Mouse (Mus musculus) lung, embryonic 16.5 days (tissue): ENCODE measurements around the gene Aktip. TPM values are rescaled to one million over a fixed set of nuclear protein-coding genes. Genes with fewer than 3 reads are reported as not detected.
A peak's percentile ranks its signal among the peaks of the same experiment; 100 is the strongest.

ENCODE experiments used
- ATAC-seq: fragments of 200-750 bp; cut with Nextera tagmentation; 2 replicates; pipeline ENCODE4 v1.8.0; 2017; ENCODE audit warnings: low read depth, mild to moderate bottlenecking, moderate library complexity
- H3K27ac ChIP-seq: fragments of 300-500 bp; sonication (generic); 2 replicates; pipeline ENCODE4 v1.5.1; 2014; ENCODE audit warnings: mild to moderate bottlenecking, control low read depth, low read length
- H3K27me3 ChIP-seq: fragments of 300-500 bp; sonication (generic); 2 replicates; pipeline ENCODE4 v1.6.1; 2014; ENCODE audit warnings: low read depth, low read length, mixed read lengths; ENCODE audit not compliant: control insufficient read depth, insufficient read depth
- H3K36me3 ChIP-seq: fragments of 300-500 bp; sonication (generic); 2 replicates; pipeline ENCODE4 v1.6.1; 2014; ENCODE audit warnings: low read length; ENCODE audit not compliant: control insufficient read depth, insufficient read depth
- H3K4me1 ChIP-seq: fragments of 300-500 bp; sonication (generic); replicated peaks from 2 replicates; pipeline ENCODE4 v1.6.1; 2014; ENCODE audit warnings: low read length, mixed read lengths; ENCODE audit not compliant: control insufficient read depth, insufficient read depth
- H3K4me2 ChIP-seq: fragments of 300-500 bp; sonication (generic); 2 replicates; pipeline ENCODE4 v1.6.1; 2014; ENCODE audit warnings: low read depth, low read length, control low read depth
- H3K4me3 ChIP-seq: fragments of 300-500 bp; sonication (generic); 2 replicates; pipeline ENCODE4 v1.5.1; 2014; ENCODE audit warnings: mild to moderate bottlenecking, low read length, control low read depth
- H3K9ac ChIP-seq: fragments of 300-500 bp; sonication (generic); 2 replicates; pipeline ENCODE4 v1.6.1; 2014; ENCODE audit warnings: low read length, control low read depth
- H3K9me3 ChIP-seq: fragments of 300-500 bp; sonication (generic); 2 replicates; pipeline ENCODE4 v1.6.1; 2016; ENCODE audit warnings: low read length; ENCODE audit not compliant: control insufficient read depth
- WGBS: fragments of 180-500 bp; shearing (Covaris S2); extraction: QIAGEN DNeasy Blood & Tissue Kit; methylation state at CpG from one replicate; pipeline ENCODE4 v1.1.7; 2014; 5-methylcytosine and 5-hydroxymethylcytosine counted together
- polyA plus RNA-seq: library from polyadenylated mRNA; unstranded; fragments of >200 nt; fragmentation: Nextera tagmentation; extraction: Ambion mirVana; gene quantifications from 2 replicates; pipeline ENCODE4 v1.2.1, GENCODE M21; 2015

Gene Aktip
- polyA plus RNA-seq, 1 experiment from 2014 or later = 76.9 TPM

DNA sequence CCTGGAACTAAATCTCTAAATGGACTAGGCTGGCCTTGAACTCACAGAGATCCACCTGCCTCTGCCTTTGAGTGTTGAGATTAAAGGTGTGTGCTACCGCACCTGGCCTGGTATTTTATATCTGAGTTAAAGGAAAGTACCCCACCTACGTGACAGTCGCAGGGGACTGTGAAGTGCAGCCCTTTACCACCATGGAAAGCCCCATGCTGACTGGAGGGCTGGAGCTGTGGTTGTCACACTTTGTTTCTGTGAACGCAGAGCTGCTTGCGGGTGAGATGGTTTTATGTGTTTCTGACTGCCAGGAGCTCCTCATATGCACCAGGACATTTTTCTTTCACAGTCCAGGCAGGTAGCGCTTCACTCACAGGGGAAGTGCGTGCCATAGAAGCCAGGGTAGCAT is 111.3 kb downstream of the Aktip start:
- Histone ChIP-seq H3K36me3 (peaks cover 31% of the 10 kb centered on the region), H3K9me3 (no peaks in the 10 kb centered on the region), H3K4me2 (no peak overlapping the region), H3K4me1 (0 out of 2 replicates have a peak, but pooled peaks cover 2% of the 10 kb centered on the region), H3K27ac (no peak overlapping the region), H3K27me3 (no peaks in the 10 kb centered on the region), H3K4me3 (no peak overlapping the region), H3K9ac (no peak overlapping the region)
- 93% methylated on average over 7 of the region's 7 CpGs for WGBS
- no peak for ATAC-seq

DNA sequence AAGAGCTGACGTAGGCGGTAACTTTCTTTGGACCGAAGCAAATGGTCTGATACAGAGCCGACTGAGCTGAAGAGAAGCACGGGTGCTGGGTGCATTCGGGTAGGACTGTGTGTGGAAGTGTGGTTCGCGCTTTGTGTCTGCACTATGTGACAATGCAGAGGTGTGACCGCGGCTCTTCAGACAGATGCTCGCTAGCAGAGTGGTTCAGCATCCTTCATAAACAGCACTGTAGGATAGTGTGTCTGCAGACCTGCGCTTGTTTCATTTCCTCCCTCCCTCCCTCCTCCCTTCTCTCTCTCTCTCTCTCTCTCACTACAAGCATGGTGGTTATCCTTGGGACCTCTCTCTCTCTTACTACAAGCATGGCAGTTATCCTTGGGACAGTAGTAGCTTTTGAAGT is 117.3 kb downstream of the Aktip start:
- no peak overlapping the region for H3K9ac ChIP-seq
- H3K4me1 ChIP-seq = no peaks in the 10 kb centered on the region
- H3K9me3 ChIP-seq = no peaks in the 10 kb centered on the region
- no peak overlapping the region for H3K4me3 ChIP-seq
- H3K27ac ChIP-seq = no peak overlapping the region
- no peak overlapping the region for H3K4me2 ChIP-seq
- ATAC-seq = no peak
- H3K27me3 ChIP-seq = no peaks in the 10 kb centered on the region
- WGBS = 89% methylated on average over 12 of the region's 12 CpGs
- peaks cover 36% of the 10 kb centered on the region for H3K36me3 ChIP-seq

DNA sequence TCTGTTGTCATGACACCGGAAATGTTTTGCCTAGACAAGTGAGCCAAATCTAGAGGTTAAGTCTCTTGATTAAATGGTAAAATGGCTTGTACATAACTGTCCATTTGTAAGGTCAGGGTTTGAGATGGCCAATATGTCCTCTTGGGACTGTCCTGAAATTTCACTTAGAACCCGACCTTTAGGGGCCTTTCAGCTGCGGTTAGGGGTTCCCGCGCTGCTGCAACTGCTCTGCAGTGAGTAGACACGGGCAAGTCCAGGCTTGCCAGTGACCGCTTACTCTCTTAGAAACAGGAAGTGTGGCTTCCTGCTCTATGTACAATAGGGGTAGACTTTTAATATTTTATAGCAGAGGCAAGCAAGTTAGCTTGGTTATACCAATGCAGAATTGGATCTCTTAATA is 117.9 kb downstream of the Aktip start:
- Histone ChIP-seq H3K36me3 (peaks cover 35% of the 10 kb centered on the region), H3K4me1 (no peaks in the 10 kb centered on the region), H3K9me3 (no peaks in the 10 kb centered on the region), H3K27me3 (no peaks in the 10 kb centered on the region), H3K4me3 (no peak overlapping the region), H3K9ac (no peak overlapping the region), H3K4me2 (no peak overlapping the region), H3K27ac (no peak overlapping the region)
- WGBS = 65% methylated on average over 7 of the region's 7 CpGs
- peak; percentile 59; the same call in 1 of the 2 replicates for ATAC-seq

DNA sequence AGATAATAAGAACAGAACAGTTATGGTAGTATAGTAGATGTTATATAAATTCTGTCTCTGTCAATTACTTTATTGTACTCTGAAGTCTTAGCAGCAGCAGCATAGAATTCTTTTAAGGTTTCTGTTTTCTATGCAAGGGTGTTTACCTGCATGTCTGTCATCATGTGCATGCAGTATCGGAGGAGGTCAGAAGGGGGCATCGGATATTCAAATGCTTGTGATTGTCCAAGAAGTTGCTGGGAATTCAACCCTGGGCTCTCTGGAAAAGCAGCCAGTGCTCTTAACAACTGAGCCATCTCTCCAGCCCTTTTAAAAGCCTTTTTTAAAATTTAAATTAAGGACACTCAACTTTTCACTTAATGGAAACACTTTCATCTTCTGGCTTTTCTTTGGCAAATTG is 120.1 kb downstream of the Aktip start:
- Histone ChIP-seq H3K9me3 (no peaks in the 10 kb centered on the region), H3K4me2 (no peak overlapping the region), H3K27me3 (no peaks in the 10 kb centered on the region), H3K27ac (no peak overlapping the region), H3K36me3 (peaks cover 25% of the 10 kb centered on the region), H3K4me3 (no peak overlapping the region), H3K4me1 (no peaks in the 10 kb centered on the region), H3K9ac (no peak overlapping the region)
- 90% methylated on average over 2 of the region's 2 CpGs for WGBS
- no peak for ATAC-seq

DNA sequence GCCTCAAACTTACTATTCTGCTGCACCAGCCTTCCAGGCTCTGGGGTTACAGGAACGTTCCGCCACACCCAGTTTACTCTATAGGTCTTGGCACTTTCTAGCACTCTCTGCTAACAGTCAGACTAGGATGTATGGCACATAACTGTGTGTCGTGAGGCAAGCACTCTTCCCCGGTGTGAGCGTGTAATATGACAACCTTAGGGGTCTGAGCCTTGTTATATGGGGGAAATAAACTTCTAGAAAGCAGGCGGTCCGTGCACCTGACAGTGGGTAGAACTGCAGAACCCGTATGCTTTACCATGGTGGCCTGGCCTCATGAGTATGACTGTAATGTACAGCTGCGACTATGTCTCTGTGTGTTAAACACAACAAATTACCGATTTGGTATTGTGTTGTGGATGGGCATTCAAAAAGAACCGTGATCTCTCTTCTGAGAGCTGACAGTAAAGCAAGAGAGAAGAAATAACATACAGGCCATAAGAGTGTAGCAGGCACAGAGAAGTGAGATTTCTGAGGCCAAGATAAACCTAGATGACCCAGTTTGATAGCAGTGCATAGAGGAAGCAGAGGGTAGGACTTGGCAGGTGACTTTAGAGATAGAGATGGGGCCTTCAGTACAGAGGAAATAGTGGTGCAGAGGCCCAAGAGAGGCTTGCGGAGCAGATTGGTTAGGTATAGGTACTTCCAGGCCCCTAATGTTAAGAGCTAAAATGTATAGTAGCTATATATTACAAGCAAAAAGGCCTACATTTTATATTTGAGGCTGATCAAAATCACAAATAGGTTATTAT is 122.5 kb downstream of the Aktip start:
- Histone ChIP-seq H3K9ac (no peak overlapping the region), H3K36me3 (peaks cover 18% of the 10 kb centered on the region), H3K4me2 (no peak overlapping the region), H3K9me3 (no peaks in the 10 kb centered on the region), H3K27me3 (no peaks in the 10 kb centered on the region), H3K4me3 (no peak overlapping the region), H3K27ac (no peak overlapping the region), H3K4me1 (no peaks in the 10 kb centered on the region)
- 89% methylated on average over 12 of the region's 12 CpGs for WGBS
- no peak for ATAC-seq

DNA sequence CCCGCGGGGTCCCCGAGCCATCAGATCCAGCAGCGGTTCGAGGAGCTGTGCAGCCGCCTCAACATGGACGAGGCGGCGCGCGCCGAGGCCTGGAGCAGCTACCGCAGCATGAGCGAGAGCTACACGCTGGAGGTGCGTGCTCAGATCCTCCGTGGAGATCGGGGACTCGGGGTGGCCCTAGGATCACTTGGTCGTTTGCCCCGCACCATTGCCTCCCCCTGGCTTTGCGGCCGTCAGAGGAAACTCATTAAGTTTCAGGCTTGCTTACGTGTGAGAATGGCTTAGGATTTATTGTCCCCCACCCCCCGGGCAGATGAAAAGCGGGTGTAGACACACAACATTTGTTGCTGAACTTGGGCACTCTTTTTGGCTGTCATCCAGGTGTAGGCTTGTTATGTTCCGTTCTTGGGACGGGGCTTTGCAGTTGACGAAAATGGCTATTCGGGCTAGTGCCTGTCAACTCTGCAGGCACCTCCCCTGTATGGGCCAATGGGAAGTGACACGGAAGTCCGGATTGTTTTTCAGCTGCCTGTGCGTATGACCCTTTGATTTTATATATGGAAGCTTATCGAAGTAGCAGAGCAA is 129.4 kb downstream of the Aktip start:
- Histone ChIP-seq H3K27me3 (no peaks in the 10 kb centered on the region), H3K4me3 (peak overlapping the region; percentile 95), H3K9me3 (no peaks in the 10 kb centered on the region), H3K9ac (peak overlapping the region; percentile 92), H3K36me3 (no peaks in the 10 kb centered on the region), H3K4me1 (peaks cover 12% of the 10 kb centered on the region), H3K4me2 (peak overlapping the region; percentile 65), H3K27ac (peak overlapping the region; percentile 87)
- WGBS = under 1% methylated on average over 33 of the region's 34 CpGs
- ATAC-seq = peak; percentile 91

DNA sequence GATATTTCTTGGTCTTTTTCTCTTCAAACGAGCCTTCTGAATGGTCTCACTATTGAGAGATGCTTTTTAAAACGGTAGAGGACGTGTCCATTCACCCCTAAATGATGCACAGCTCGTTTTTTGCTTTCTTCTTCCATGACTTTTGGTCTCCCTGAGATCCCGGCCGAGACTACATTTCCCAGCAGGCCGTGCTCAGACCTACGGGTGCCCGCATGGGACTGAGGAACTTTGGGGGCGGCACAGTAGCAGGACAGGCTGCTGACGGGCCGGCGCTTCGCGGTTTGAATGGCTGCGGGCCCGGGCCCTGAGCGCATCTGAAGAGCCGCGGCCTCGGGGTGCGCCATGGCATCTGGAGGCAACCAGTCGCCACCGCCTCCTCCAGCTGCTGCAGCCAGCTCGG is 129.9 kb downstream of the Aktip start, which contains the start of gene Rbl2:
Gene Rbl2 (plus strand): TSS at position 224 of the 400 bp plus-strand sequence.
- 0% methylated on average over 25 of the region's 25 CpGs for WGBS
- H3K27ac ChIP-seq = peak within 1 kb of the TSS; percentile 87
- no peaks in the 10 kb centered on the region for H3K36me3 ChIP-seq
- peak within 1 kb of the TSS; percentile 92 for H3K9ac ChIP-seq
- peaks cover 12% of the 10 kb centered on the region for H3K4me1 ChIP-seq
- H3K9me3 ChIP-seq = no peaks in the 10 kb centered on the region
- peak within 1 kb of the TSS; percentile 95 for H3K4me3 ChIP-seq
- H3K4me2 ChIP-seq = peak within 1 kb of the TSS; percentile 65
- ATAC-seq = peak; percentile 98
- H3K27me3 ChIP-seq = no peaks in the 10 kb centered on the region

DNA sequence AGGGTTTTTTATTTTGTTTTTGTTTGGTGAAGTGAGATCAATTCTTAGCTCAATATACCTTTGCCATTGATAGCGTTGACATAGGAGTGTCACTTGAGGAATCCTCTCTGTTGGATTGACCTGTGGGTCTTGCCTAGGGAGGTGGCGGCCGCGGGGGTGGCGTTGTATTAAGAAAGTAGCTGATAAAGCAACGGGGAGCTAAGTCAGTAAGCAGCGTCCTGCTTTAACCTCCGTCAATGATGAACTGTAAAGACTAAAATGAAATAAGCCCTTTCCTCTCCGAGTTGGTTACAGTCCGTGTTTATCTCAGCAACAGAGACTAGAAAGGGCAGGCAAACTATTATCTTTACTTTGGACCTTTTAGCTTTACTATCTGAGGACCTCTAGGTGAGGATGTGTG is 130.4 kb downstream of the Aktip start:
- Histone ChIP-seq H3K27me3 (no peaks in the 10 kb centered on the region), H3K4me3 (peak overlapping the region; percentile 95), H3K9me3 (no peaks in the 10 kb centered on the region), H3K27ac (no peak overlapping the region), H3K4me1 (peaks cover 12% of the 10 kb centered on the region), H3K4me2 (peak overlapping the region; percentile 65), H3K9ac (peak overlapping the region; percentile 92), H3K36me3 (no peaks in the 10 kb centered on the region)
- peak; percentile 17; the same call in 1 of the 2 replicates for ATAC-seq
- 5% methylated on average over 10 of the region's 10 CpGs for WGBS

DNA sequence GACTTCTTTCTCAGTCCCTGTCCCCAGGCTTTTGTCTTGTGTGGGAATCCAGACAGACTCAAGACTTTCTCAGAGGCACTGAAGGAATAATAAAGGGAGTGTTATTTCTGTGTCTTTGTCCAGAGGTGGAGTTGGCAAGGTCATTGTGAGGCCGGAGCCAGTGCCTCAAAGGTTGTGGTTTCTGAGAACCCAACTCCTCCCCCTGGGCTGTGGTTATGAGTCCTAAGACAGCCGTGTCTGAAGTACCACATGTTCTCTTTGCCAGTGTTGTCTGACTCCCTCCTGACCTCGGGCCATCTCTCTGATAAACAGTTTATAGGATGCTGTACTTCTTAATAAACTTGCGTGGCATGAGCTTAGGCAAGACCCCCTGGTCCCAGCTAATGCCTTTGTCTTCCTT is 134.6 kb downstream of the Aktip start:
- Histone ChIP-seq H3K4me1 (peaks cover 9% of the 10 kb centered on the region; the same call in 1 of the 2 replicates), H3K27me3 (no peaks in the 10 kb centered on the region), H3K4me2 (no peak overlapping the region), H3K27ac (no peak overlapping the region), H3K36me3 (no peaks in the 10 kb centered on the region), H3K9ac (no peak overlapping the region), H3K4me3 (no peak overlapping the region), H3K9me3 (no peaks in the 10 kb centered on the region)
- WGBS = 50% methylated on average over 4 of the region's 4 CpGs
- no peak for ATAC-seq
